Mouse (Mus musculus) embryonic facial prominence, embryonic 11.5 days (tissue): ENCODE data around the gene Pik3c2g. TPM values are rescaled to one million over a fixed set of nuclear protein-coding genes. Genes with fewer than 3 reads are reported as not detected.

Experiments
- ATAC-seq: fragments of 200-750 bp; cut with Nextera tagmentation; replicated peaks from 2 replicates; pipeline ENCODE4 v1.8.0; 2017; ENCODE audit warnings: low read depth; ENCODE audit not compliant: insufficient number of reproducible peaks, low FRiP score, low TSS enrichment
- DNase-seq: peaks from one replicate; pipeline ENCODE4 v3.0.0-alpha.2; 2015; ENCODE audit warnings: low spot score
- H3K27ac ChIP-seq: fragments of 300-500 bp; sonication (generic); replicated peaks from 2 replicates; pipeline ENCODE4 v1.5.1; 2014; ENCODE audit warnings: mild to moderate bottlenecking, low read depth, low read length, control low read depth
- H3K27me3 ChIP-seq: fragments of 300-500 bp; sonication (generic); 2 replicates; pipeline ENCODE4 v1.6.1; 2014; ENCODE audit warnings: mild to moderate bottlenecking, low read length, moderate library complexity, mixed read lengths; ENCODE audit not compliant: control insufficient read depth, insufficient read depth
- H3K36me3 ChIP-seq: fragments of 300-500 bp; sonication (generic); replicated peaks from 2 replicates; pipeline ENCODE4 v1.6.1; 2014; ENCODE audit warnings: low read depth, mild to moderate bottlenecking, low read length, moderate library complexity, mixed read lengths; ENCODE audit not compliant: control insufficient read depth, insufficient read depth
- H3K4me1 ChIP-seq: fragments of 300-500 bp; sonication (generic); 2 replicates; pipeline ENCODE4 v1.6.1; 2014; ENCODE audit warnings: low read length, mixed read lengths; ENCODE audit not compliant: control insufficient read depth, insufficient read depth
- H3K4me2 ChIP-seq: fragments of 300-500 bp; sonication (generic); 2 replicates; pipeline ENCODE4 v1.6.1; 2014; ENCODE audit warnings: low read depth, mild to moderate bottlenecking, control low read depth, low read length, moderate library complexity
- H3K4me3 ChIP-seq: fragments of 300-500 bp; sonication (generic); 2 replicates; pipeline ENCODE4 v1.5.1; 2014; ENCODE audit warnings: low read depth, low read length, control low read depth
- H3K9ac ChIP-seq: fragments of 300-500 bp; sonication (generic); replicated peaks from 2 replicates; pipeline ENCODE4 v1.6.1; 2014; ENCODE audit warnings: mild to moderate bottlenecking, control low read depth, low read length
- H3K9me3 ChIP-seq: fragments of 300-500 bp; sonication (generic); replicated peaks from 2 replicates; pipeline ENCODE4 v1.6.1; 2016; ENCODE audit warnings: mild to moderate bottlenecking, low read length, inconsistent platforms, mixed read lengths; ENCODE audit not compliant: control insufficient read depth
- WGBS: fragments of 180-500 bp; shearing (Covaris S2); extraction: QIAGEN DNeasy Blood & Tissue Kit; methylation state at CpG from one replicate; pipeline ENCODE4 v1.1.7; 2014; 5-methylcytosine and 5-hydroxymethylcytosine counted together
- polyA plus RNA-seq: library from polyadenylated mRNA; unstranded; fragments of >200 nt; fragmentation: Nextera tagmentation; extraction: Ambion mirVana; gene quantifications from 2 replicates; pipeline ENCODE4 v1.2.1, GENCODE M21; 2014

The Pik3c2g gene
- polyA plus RNA-seq, 1 experiment from 2014 or later = 0.46 TPM

DNA sequence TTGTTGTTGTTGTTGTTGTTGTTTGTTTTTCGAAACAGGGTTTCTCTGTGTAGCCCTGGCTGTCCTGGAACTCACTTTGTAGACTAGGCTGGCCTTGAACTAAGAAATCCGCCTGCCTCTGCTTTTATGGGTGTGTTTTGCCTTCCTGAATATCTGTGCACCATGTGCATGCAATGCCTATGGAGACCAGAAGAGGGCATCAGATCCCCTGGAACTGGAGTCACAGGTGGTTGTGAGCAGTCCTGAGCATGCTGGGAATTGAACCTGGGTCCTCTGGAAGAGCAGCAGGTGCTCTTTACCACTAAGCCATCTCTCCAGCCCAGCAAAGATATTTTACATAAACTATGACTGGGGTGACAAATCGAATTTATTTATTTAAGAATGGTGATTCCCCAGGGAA is 47.5 kb downstream of the Pik3c2g start:
- no peak overlapping the region for H3K9ac ChIP-seq
- no peak for DNase-seq
- no peaks in the 10 kb centered on the region for H3K4me1 ChIP-seq
- WGBS = 89% methylated on average over 3 of the region's 3 CpGs
- H3K27me3 ChIP-seq = no peaks in the 10 kb centered on the region
- H3K27ac ChIP-seq = no peak overlapping the region
- H3K36me3 ChIP-seq = no peaks in the 10 kb centered on the region
- H3K9me3 ChIP-seq = no peaks in the 10 kb centered on the region
- ATAC-seq = no peak
- no peak overlapping the region for H3K4me3 ChIP-seq
- H3K4me2 ChIP-seq = no peak overlapping the region

DNA sequence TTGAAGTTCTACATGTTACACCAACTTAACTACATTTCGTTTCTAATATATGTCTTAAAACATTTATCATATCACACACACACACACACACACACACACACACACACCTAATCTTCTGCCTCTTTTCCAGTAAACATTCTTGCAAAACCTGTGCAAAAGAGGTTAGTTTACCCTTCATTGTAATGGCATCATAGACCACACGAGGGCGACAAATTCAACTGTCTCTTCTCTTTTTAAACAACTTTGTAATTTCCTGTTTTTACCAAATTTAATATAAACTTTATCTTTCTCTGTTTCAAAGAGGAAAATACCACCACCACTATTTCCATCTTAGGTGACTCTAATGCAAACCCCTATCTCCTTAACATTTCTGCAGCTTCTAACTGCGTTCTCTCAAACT is 68.4 kb downstream of the Pik3c2g start:
- no peak overlapping the region for H3K4me2 ChIP-seq
- no peaks in the 10 kb centered on the region for H3K9me3 ChIP-seq
- H3K9ac ChIP-seq = no peak overlapping the region
- no peak overlapping the region for H3K4me3 ChIP-seq
- H3K36me3 ChIP-seq = no peaks in the 10 kb centered on the region
- 31% methylated on average over 4 of the region's 4 CpGs for WGBS
- H3K4me1 ChIP-seq = no peaks in the 10 kb centered on the region
- peak; percentile 67 for DNase-seq
- no peak overlapping the region for H3K27ac ChIP-seq
- ATAC-seq = no peak
- no peaks in the 10 kb centered on the region; the same call in 1 of the 2 replicates for H3K27me3 ChIP-seq

DNA sequence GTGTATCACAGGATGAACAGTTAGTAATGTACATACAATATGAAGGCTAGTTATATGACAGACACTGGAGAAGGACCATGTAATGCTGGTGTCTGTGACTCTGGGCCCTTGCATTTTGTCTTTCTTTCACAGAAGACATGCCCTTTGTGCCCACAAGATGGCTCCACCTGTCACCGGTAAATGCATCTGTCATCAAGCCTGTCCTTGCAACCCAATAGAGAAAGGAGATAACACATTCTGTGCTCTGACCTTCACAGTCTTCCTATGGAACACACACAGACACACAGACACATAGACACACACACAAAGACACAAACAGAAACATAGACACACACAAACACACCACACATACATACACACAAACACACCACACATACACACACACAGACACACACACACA is 75.4 kb downstream of the Pik3c2g start:
- H3K9ac ChIP-seq = no peak overlapping the region
- WGBS = 53% methylated on average over 1 of the region's 1 CpGs
- H3K27ac ChIP-seq = no peak overlapping the region
- no peak for DNase-seq
- H3K4me1 ChIP-seq = no peaks in the 10 kb centered on the region
- no peaks in the 10 kb centered on the region; the same call in 1 of the 2 replicates for H3K27me3 ChIP-seq
- ATAC-seq = no peak
- no peak overlapping the region for H3K4me3 ChIP-seq
- H3K4me2 ChIP-seq = no peak overlapping the region
- H3K36me3 ChIP-seq = no peaks in the 10 kb centered on the region
- no peaks in the 10 kb centered on the region for H3K9me3 ChIP-seq

DNA sequence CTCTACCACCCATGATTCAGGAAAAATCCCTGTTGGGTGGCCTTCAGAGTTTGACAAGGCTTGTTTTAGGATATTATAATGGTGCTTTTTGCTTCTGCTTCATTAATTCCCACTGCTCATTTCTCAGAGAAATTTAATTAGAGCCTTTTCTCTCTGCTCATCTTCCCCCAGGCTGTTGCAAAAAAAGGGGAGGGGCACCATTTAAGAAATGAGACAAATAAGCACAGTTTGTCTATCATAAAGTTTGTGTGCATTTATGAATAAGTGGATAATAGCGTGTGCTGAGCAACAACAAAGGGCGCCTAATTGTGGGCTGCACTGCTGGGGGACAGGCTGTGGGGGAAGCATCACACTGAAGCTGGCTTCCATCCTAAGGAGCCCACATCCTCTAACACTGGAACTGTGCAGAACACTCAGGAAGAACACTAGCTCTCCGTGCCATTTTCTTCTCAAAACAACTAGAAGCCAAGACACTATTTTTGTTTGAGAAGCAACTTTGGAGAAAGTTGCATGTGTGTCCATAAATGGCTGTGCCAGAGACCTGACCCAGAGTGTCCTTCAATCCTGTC is 131.5 kb downstream of the Pik3c2g start:
- no peak for DNase-seq
- H3K4me2 ChIP-seq = no peak overlapping the region
- ATAC-seq = no peak
- 84% methylated on average over 3 of the region's 3 CpGs for WGBS
- H3K9ac ChIP-seq = no peak overlapping the region
- H3K4me1 ChIP-seq = no peaks in the 10 kb centered on the region
- no peaks in the 10 kb centered on the region for H3K27me3 ChIP-seq
- H3K4me3 ChIP-seq = no peak overlapping the region
- no peaks in the 10 kb centered on the region for H3K36me3 ChIP-seq
- no peaks in the 10 kb centered on the region for H3K9me3 ChIP-seq
- H3K27ac ChIP-seq = no peak overlapping the region

DNA sequence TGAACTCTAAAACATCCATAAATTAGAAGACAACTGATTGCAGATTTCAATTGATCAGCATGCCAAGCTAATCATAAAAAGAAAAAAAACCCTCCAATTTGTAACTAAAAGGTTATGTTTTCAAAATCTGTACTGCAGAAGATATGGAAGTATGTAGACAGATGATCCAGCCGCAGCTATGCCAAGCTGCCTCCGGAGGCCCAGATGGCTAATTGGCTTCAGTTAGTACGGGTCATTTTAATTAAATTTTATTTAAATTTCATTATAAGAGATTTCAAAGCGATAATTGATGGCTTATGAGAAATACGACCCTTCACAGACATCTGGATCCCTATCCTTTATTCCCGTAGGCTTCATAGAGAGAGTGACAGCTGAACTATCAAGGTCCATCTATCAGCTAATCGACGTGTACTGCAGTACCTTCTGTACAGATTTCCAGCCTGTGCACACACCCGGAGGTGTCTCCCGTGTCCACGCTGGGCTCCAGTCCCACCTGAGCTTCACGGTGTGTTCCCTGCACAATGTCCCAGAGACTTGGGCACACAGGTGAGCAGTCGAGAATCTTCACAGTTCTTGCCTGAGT is 132.7 kb downstream of the Pik3c2g start:
- DNase-seq (no peak), ATAC-seq (no peak)
- Histone ChIP-seq H3K9ac (no peak overlapping the region), H3K36me3 (no peaks in the 10 kb centered on the region), H3K4me2 (no peak overlapping the region), H3K27ac (no peak overlapping the region), H3K27me3 (no peaks in the 10 kb centered on the region), H3K9me3 (no peaks in the 10 kb centered on the region), H3K4me1 (no peaks in the 10 kb centered on the region), H3K4me3 (no peak overlapping the region)
- WGBS = 79% methylated on average over 13 of the region's 13 CpGs

DNA sequence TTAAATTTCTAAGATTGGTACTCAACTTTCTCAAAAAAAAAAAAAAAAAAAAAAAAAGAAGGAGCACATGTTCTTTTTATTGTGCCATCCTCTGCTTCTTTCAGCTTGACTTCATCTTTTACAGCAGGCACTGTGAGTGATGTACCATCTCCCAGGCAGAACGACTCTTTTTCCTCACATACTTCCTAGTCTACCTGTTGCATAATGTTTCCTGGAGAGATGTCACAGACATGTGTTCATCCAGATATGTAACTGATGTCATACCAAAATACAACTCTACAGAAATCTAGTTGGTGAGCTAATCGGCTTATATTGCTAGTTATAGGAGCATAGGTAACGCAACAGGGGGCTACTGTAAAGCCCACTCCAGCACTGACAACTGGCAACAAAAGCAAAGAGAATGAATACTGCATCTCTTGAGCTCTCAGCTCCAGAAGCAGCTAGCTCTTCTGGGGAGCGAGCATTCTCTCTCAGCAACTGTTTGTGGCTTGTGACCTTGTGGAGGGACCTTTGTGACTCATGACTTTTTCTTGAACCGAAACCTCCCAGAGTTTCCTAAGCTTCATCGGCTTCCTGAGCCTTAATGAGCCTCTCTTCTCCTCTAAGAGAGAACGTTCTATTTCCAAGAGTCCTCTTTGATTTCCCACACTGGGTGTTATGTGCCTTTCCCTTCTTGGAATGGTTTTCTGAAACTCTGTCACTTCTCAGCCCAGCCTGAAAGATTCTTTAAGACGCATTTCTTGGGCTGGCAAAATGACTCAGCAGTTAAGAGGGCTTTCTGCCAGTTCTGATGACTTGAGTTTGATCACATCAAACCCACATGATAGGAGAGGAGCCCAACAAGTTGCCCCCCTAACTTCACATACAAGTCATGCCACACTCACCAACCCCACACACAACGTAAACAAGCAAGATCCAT is 148.9 kb downstream of the Pik3c2g start:
- Histone ChIP-seq H3K4me3 (no peak overlapping the region), H3K4me2 (no peak overlapping the region), H3K9ac (no peak overlapping the region), H3K27ac (no peak overlapping the region), H3K9me3 (no peaks in the 10 kb centered on the region), H3K27me3 (no peaks in the 10 kb centered on the region), H3K4me1 (no peaks in the 10 kb centered on the region), H3K36me3 (no peaks in the 10 kb centered on the region)
- DNase-seq = no peak
- WGBS = 86% methylated on average over 9 of the region's 9 CpGs
- ATAC-seq = no peak

DNA sequence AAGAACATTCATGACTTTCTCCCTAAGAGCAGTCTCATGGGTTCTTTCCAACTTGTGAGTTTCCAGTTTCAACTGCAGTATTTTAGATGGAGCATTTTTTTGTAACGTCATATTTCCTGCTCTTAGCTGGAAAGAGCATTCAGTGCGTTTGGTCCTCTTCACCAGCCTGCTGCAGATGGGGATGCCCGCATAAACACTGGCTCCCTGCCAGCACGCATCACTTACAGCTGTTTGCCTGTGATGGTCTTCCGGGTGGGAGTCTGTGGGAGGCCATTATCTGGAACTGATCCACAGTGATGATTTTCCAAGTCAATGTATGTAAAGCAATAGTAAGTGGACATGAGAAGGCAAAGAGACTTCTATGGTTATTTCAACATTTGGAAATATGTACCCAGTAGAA is 151.3 kb downstream of the Pik3c2g start:
- DNase-seq (no peak), ATAC-seq (no peak)
- Histone ChIP-seq H3K9me3 (no peaks in the 10 kb centered on the region), H3K4me2 (no peak overlapping the region), H3K9ac (no peak overlapping the region), H3K4me3 (no peak overlapping the region), H3K27me3 (no peaks in the 10 kb centered on the region), H3K36me3 (no peaks in the 10 kb centered on the region), H3K4me1 (no peaks in the 10 kb centered on the region), H3K27ac (no peak overlapping the region)
- 63% methylated on average over 5 of the region's 5 CpGs for WGBS
